Mouse (Mus musculus) hindbrain, postnatal 0 days (tissue): ENCODE measurements around the gene Slirp. TPM values are rescaled to one million over a fixed set of nuclear protein-coding genes. Genes with fewer than 3 reads are reported as not detected.

Experiments
- ATAC-seq: fragments of 200-750 bp; cut with Nextera tagmentation; 2 replicates; pipeline ENCODE4 v1.8.0; 2017; ENCODE audit warnings: mild to moderate bottlenecking, moderate TSS enrichment, moderate library complexity
- DNase-seq: peaks from one replicate; pipeline ENCODE4 v3.0.0-alpha.2; 2015; ENCODE audit warnings: low spot score
- H3K27ac ChIP-seq: fragments of 300-500 bp; sonication (generic); 2 replicates; pipeline ENCODE4 v1.5.1; 2014; ENCODE audit warnings: mild to moderate bottlenecking
- H3K27me3 ChIP-seq: fragments of 300-500 bp; sonication (generic); 2 replicates; pipeline ENCODE4 v1.6.1; 2014; ENCODE audit warnings: low read length, mixed read lengths; ENCODE audit not compliant: insufficient read depth
- H3K36me3 ChIP-seq: fragments of 300-500 bp; sonication (generic); 2 replicates; pipeline ENCODE4 v1.6.1; 2014; ENCODE audit warnings: low read length, mixed read lengths; ENCODE audit not compliant: insufficient read depth
- H3K4me1 ChIP-seq: fragments of 300-500 bp; sonication (generic); 2 replicates; pipeline ENCODE4 v1.6.1; 2014; ENCODE audit warnings: antibody characterized with exemption, low read length, mixed read lengths; ENCODE audit not compliant: insufficient read depth
- H3K4me2 ChIP-seq: fragments of 300-500 bp; sonication (generic); 2 replicates; pipeline ENCODE4 v1.6.1; 2014; ENCODE audit warnings: low read depth, mild to moderate bottlenecking, low read length, moderate library complexity, mixed read lengths
- H3K4me3 ChIP-seq: fragments of 300-500 bp; sonication (generic); 2 replicates; pipeline ENCODE4 v1.5.1; 2014; ENCODE audit warnings: low read length
- H3K9ac ChIP-seq: fragments of 300-500 bp; sonication (generic); replicated peaks from 2 replicates; pipeline ENCODE4 v1.6.1; 2014; ENCODE audit warnings: mild to moderate bottlenecking, low read length, moderate library complexity, mixed read lengths
- H3K9me3 ChIP-seq: fragments of 300-500 bp; sonication (generic); 2 replicates; pipeline ENCODE4 v1.6.1; 2016; ENCODE audit warnings: low read length, mixed read lengths
- CTCF ChIP-seq: IDR thresholded peaks from 2 replicates; pipeline ENCODE4 v1.5.1; 2016; ENCODE audit warnings: antibody characterized with exemption, control low read depth, low read depth
- WGBS: fragments of 180-500 bp; shearing (Covaris S2); extraction: QIAGEN DNeasy Blood & Tissue Kit; methylation state at CpG from one replicate; pipeline ENCODE4 v1.1.7; 2014; 5-methylcytosine and 5-hydroxymethylcytosine counted together
- polyA plus RNA-seq: library from polyadenylated mRNA; unstranded; fragments of >200 nt; fragmentation: Nextera tagmentation; extraction: Ambion mirVana; gene quantifications from 2 replicates; pipeline ENCODE4 v1.2.1, GENCODE M21; 2015
- total RNA-seq: library from RNA; depleted of rRNA; stranded (reverse); fragments of >200 nt; gene quantifications from 2 replicates; pipeline ENCODE4 v1.2.3, GENCODE M21; 2014

Gene Slirp
- total and polyA plus RNA-seq, 2 experiments from 2014 or later = 159 to 224 TPM

GRCm38 (mm10) chr12:87405165-87405564, 38.5 kb upstream of the Slirp start:
- Histone ChIP-seq H3K4me1 (no peaks in the 10 kb centered on the region), H3K27me3 (no peaks in the 10 kb centered on the region), H3K27ac (no peak overlapping the region), H3K9me3 (no peaks in the 10 kb centered on the region), H3K9ac (no peak overlapping the region), H3K36me3 (no peaks in the 10 kb centered on the region), H3K4me3 (no peak overlapping the region), H3K4me2 (no peak overlapping the region)
- WGBS = 93% methylated on average over 4 of the region's 4 CpGs
- DNase-seq = no peak
- TF ChIP-seq CTCF = no peak
- no peak for ATAC-seq

DNA sequence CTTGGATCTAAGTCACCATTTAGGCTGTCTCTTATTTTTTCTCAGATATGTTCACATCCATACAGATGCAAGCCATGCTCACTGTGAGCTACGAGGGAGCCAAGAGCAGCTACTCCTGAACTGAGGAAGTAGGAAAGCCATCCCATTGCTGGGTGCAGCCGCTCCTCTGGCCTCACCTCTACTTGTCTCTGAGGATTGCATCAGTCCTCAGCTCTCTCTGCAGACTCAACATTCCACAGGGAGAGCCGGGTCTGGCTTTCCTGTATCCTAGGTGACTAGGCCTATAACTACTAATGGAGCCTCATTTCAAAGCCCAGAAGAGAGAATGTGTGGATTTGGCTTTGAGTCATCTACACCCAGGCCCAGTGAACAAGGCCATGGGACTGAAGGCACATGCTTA, 38.0 kb upstream of the Slirp start:
- ATAC-seq (no peak), DNase-seq (no peak)
- Histone ChIP-seq H3K36me3 (no peaks in the 10 kb centered on the region), H3K9ac (no peak overlapping the region), H3K4me2 (no peak overlapping the region), H3K4me1 (no peaks in the 10 kb centered on the region), H3K27ac (no peak overlapping the region), H3K9me3 (no peaks in the 10 kb centered on the region), H3K4me3 (no peak overlapping the region), H3K27me3 (no peaks in the 10 kb centered on the region)
- TF ChIP-seq CTCF = no peak
- 69% methylated on average over 3 of the region's 3 CpGs for WGBS

DNA sequence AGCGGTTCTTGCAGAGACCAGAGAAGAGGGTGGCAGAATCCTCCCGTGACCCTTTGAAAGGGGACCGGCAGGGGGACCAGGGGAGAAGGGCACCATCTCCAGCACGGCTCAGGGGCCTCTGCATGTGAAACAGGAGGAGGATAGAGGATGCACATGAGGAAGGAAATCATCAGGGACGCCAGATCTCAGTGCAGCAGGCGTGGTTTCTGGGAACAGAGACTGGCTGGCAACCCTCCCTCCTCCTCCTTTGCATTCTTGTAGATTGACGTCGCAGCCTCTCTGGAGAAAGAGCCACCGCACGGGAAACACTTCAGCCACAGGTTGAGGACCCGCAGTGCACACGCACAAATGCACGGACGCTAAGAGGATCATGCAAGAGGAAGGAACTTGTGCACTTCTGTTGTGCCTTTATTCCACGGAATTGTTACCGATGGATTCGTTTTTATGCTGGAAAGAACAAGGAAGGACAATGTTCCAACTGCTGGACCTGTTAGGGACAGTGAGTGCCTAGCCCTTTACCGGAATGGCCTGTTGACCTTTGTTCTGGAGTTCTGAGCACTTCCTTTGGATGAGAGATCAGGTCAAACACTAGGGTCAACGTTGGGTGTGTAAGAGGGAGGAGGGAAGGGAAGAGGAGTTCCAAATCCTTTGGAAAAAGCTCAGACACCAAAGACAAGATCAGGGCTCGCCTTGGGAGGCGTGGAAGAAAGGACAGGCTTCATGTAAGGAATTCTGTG, 35.7 kb upstream of the Slirp start:
- H3K9me3 ChIP-seq = no peaks in the 10 kb centered on the region
- ATAC-seq (no peak), DNase-seq (no peak)
- H3K4me1 ChIP-seq = no peaks in the 10 kb centered on the region
- no peak for TF ChIP-seq CTCF
- no peak overlapping the region for H3K9ac ChIP-seq
- H3K27me3 ChIP-seq = no peaks in the 10 kb centered on the region
- H3K27ac ChIP-seq = no peak overlapping the region
- H3K4me2 ChIP-seq = peak overlapping the region; percentile 29
- no peaks in the 10 kb centered on the region for H3K36me3 ChIP-seq
- H3K4me3 ChIP-seq = no peak overlapping the region
- WGBS = 37% methylated on average over 21 of the region's 21 CpGs

DNA sequence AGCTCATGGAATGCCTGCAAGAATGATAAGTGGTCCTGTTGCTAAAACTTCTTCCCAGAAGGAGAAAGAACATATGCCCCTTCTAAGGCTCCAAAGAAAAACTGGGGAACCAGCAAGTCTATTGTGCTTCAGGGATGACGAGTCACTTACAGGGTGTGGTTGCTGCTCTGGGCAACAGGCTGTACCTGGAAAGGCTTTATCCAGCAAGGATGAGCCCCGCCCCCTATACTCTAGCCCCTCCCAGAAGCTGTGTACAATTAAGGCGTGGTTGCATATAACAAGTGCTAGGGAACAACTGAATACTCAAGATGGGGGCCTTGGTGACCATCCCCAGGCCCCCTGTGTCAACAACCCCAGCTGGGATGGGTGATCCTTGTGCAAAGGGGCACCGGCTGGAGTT, 34.6 kb upstream of the Slirp start:
- Histone ChIP-seq H3K36me3 (no peaks in the 10 kb centered on the region), H3K27ac (no peak overlapping the region), H3K4me2 (no peak overlapping the region), H3K4me3 (no peak overlapping the region), H3K9ac (no peak overlapping the region), H3K4me1 (no peaks in the 10 kb centered on the region), H3K27me3 (no peaks in the 10 kb centered on the region), H3K9me3 (no peaks in the 10 kb centered on the region)
- no peak for TF ChIP-seq CTCF
- DNase-seq (no peak), ATAC-seq (no peak)
- 85% methylated on average over 4 of the region's 4 CpGs for WGBS

GRCm38 (mm10) chr12:87410999-87411398, 32.7 kb upstream of the Slirp start:
- no peaks in the 10 kb centered on the region for H3K36me3 ChIP-seq
- WGBS = 56% methylated on average over 7 of the region's 7 CpGs
- no peaks in the 10 kb centered on the region for H3K9me3 ChIP-seq
- DNase-seq (no peak), ATAC-seq (no peak)
- H3K4me2 ChIP-seq = no peak overlapping the region
- no peaks in the 10 kb centered on the region for H3K27me3 ChIP-seq
- no peak for TF ChIP-seq CTCF
- no peak overlapping the region for H3K27ac ChIP-seq
- no peak overlapping the region for H3K9ac ChIP-seq
- no peaks in the 10 kb centered on the region for H3K4me1 ChIP-seq
- H3K4me3 ChIP-seq = no peak overlapping the region

- no peak overlapping the region for H3K4me2 ChIP-seq
- ATAC-seq (peak; percentile 72), DNase-seq (peak; percentile 82)
- no peaks in the 10 kb centered on the region for H3K27me3 ChIP-seq
- no peaks in the 10 kb centered on the region for H3K9me3 ChIP-seq
- no peaks in the 10 kb centered on the region for H3K36me3 ChIP-seq
- H3K4me1 ChIP-seq = no peaks in the 10 kb centered on the region
- peak; percentile 96 for TF ChIP-seq CTCF
- H3K27ac ChIP-seq = no peak overlapping the region
- no peak overlapping the region for H3K4me3 ChIP-seq
- H3K9ac ChIP-seq = no peak overlapping the region
- 26% methylated on average over 4 of the region's 4 CpGs for WGBS
These were observed 30.4 kb upstream of the Slirp start for GRCm38 (mm10) chr12:87413179-87413790.

DNA sequence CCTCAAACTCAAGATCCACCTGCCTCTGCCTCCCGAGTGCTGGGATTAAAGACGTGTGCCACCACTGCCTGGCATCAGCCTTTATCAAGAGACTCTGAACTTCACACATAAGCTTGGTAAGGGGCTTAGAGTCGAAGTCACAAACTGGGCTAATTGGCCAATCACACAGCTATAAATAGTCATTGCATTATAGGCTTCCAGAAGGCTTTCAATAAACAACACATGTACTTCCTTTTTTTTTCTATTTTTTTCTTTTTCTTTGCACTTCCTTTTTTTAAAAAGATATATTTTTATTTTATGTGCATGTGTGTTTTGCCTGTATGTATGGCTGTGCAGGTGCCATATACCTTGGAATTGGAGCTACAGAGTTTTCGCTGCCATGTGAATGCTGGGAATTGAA, 28.3 kb upstream of the Slirp start:
- H3K27ac ChIP-seq = no peak overlapping the region
- H3K36me3 ChIP-seq = no peaks in the 10 kb centered on the region
- no peak overlapping the region for H3K4me3 ChIP-seq
- ATAC-seq = no peak
- DNase-seq = no peak
- H3K4me2 ChIP-seq = no peak overlapping the region
- H3K27me3 ChIP-seq = no peaks in the 10 kb centered on the region
- no peak overlapping the region for H3K9ac ChIP-seq
- WGBS = 80% methylated on average over 4 of the region's 4 CpGs
- H3K9me3 ChIP-seq = no peaks in the 10 kb centered on the region
- TF ChIP-seq CTCF = no peak
- peaks cover 8% of the 10 kb centered on the region for H3K4me1 ChIP-seq
